Mouse (Mus musculus) left cerebral cortex, postnatal 14 days (tissue): ENCODE results near the gene Myo1c. TPM values are rescaled to one million over a fixed set of nuclear protein-coding genes. Genes with fewer than 3 reads are reported as not detected.

Source experiments
- DNase-seq, 2 experiments: peaks; one replicate each; pipeline ENCODE4 v3.0.0; 2021 to 2022; ENCODE audit warnings: low spot score in 2 of 2, mixed read lengths in 1 of 2
- intact Hi-C: fragments of 180-260 bp; cut with DNase I; formaldehyde crosslinking; loops from one replicate; pipeline ENCODE4 v1.15.1; 2025
- long read RNA-seq, 2 experiments: library from polyadenylated mRNA; stranded (forward); transcript quantifications; one replicate each; pipeline ENCODE4 v2.0.0; 2021
- total RNA-seq, 2 experiments: library from RNA; stranded (reverse); gene quantifications; 2 replicates each; pipeline ENCODE4 v1.2.3; 2021

Gene Myo1c
- 10 to 100 TPM; 20.5 to 21.7 TPM for total RNA-seq
- long read RNA-seq, experiment 1, full-length matches to known transcripts, result 3 of 10 reads
- long read RNA-seq, experiment 1, partial matches to known transcripts, result 6 of 10 reads
- long read RNA-seq, experiment 1, other reads (novel, unspliced or antisense), result 1 of 10 reads
- long read RNA-seq, experiment 2, full-length matches to known transcripts, result 7 of 10 reads
- long read RNA-seq, experiment 2, partial matches to known transcripts, result 1 of 10 reads
- long read RNA-seq, experiment 2, other reads (novel, unspliced or antisense), result 2 of 10 reads

GRCm38 (mm10) chr11:75650311-75650710 lies at the start of gene Myo1c:
TSS of gene Myo1c (plus strand) at chr11:75650504.
- no peak for DNase-seq
- intact Hi-C loops, result no loop called here

GRCm38 (mm10) chr11:75604826-75605225 lies 45.5 kb upstream of the Myo1c start:
- intact Hi-C loops, result no loop called here
- no peak for DNase-seq

GRCm38 (mm10) chr11:75605318-75605717 lies 45.0 kb upstream of the Myo1c start:
- no peak for DNase-seq
- intact Hi-C loops, result no loop called here

GRCm38 (mm10) chr11:75608776-75609175 lies 41.5 kb upstream of the Myo1c start:
- no peak for DNase-seq
- intact Hi-C loops, result no loop called here

- intact Hi-C loops, result no loop called here
- DNase-seq, result no peak
Observed at GRCm38 (mm10) chr11:75610021-75610420, 40.3 kb upstream of the Myo1c start.

GRCm38 (mm10) chr11:75614769-75615168 lies 35.5 kb upstream of the Myo1c start:
- DNase-seq, result no peak
- intact Hi-C loops, result no loop called here

- intact Hi-C loops, result no loop called here
- DNase-seq, result no peak
Observed at GRCm38 (mm10) chr11:75615556-75615955, 34.7 kb upstream of the Myo1c start.

GRCm38 (mm10) chr11:75619133-75619532 lies 31.2 kb upstream of the Myo1c start:
- DNase-seq, result no peak
- intact Hi-C loops, result no loop called here

- peak; percentile 30 to 77 for DNase-seq
- intact Hi-C loops, result no loop called here
Observed at GRCm38 (mm10) chr11:75620136-75620780, 30.0 kb upstream of the Myo1c start.

- DNase-seq, result no peak
- intact Hi-C loops, result no loop called here
Observed at GRCm38 (mm10) chr11:75621426-75621825, 28.9 kb upstream of the Myo1c start.

- DNase-seq, result no peak
- intact Hi-C loops, result no loop called here
Observed at GRCm38 (mm10) chr11:75622588-75623329, 27.5 kb upstream of the Myo1c start.

- DNase-seq, result no peak
- intact Hi-C loops, result no loop called here
Observed at GRCm38 (mm10) chr11:75624102-75624554, 26.2 kb upstream of the Myo1c start.

GRCm38 (mm10) chr11:75625820-75626219 lies 24.5 kb upstream of the Myo1c start:
- intact Hi-C loops, result no loop called here

GRCm38 (mm10) chr11:75630098-75630497 lies 20.2 kb upstream of the Myo1c start:
- DNase-seq, result no peak
- intact Hi-C loops, result no loop called here

More at GRCm38 (mm10) chr11:75625820-75626219, 24.5 kb upstream of the Myo1c start:
- peak in 1 of 2 experiments; percentile 52 for DNase-seq

GRCm38 (mm10) chr11:75630645-75631229 lies 19.6 kb upstream of the Myo1c start, which contains the start of gene Inpp5k:
TSS of gene Inpp5k (plus strand) at chr11:75630988.
- DNase-seq, result peak; percentile 97
- intact Hi-C loops, result no loop called here

- intact Hi-C loops, result no loop called here
- DNase-seq, result peak in 1 of 2 experiments; percentile 38
Observed at GRCm38 (mm10) chr11:75631561-75632225, 18.6 kb upstream of the Myo1c start.

GRCm38 (mm10) chr11:75632921-75633320 lies 17.4 kb upstream of the Myo1c start:
- intact Hi-C loops, result no loop called here
- no peak for DNase-seq

- intact Hi-C loops, result no loop called here
Observed at GRCm38 (mm10) chr11:75634801-75635200, 15.5 kb upstream of the Myo1c start.

GRCm38 (mm10) chr11:75635315-75635714 lies 15.0 kb upstream of the Myo1c start:
- DNase-seq, result no peak
- intact Hi-C loops, result no loop called here

More at GRCm38 (mm10) chr11:75634801-75635200, 15.5 kb upstream of the Myo1c start:
- DNase-seq, result no peak
